Comparison of ENCODE assay signal across 7 mouse cellular contexts in the genomic region with DNA sequence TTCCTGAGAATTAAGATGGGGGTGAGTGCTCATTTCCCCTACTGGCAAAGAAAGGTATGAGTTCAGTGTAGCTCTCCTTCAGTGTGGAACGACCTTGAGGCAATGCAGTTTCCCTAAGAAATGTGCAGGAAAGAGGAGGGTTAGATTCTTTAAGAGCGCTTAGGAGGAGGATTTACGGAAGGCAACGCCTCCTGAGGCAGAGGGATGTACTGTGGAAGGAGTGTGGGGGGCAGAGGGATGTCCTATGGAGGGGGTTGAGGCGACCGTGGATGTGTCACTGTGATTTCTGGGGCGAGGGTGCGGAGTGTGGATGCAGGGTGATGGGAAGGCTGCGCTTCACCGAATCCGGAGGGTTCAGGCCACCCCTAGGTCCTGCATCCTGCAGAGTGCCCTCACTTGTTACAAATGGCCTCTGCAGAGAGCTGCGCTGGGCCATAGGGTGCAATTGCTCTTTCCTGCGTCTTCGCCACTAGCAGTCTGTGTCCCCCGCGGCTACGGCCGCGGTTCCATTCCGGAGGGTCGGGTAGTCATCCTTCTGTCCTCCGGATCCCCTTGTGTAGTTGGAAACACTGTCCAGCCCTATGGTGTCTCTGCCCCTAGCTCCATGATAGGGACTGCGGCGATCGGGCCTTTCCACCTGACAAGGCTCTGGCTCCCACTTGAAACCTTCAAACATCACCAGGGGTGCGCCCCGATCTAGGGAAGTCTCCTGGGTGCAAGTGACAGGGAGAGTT. TPM values are rescaled to one million over a fixed set of nuclear protein-coding genes. Genes with fewer than 3 reads are reported as not detected.
DNase-seq lines count a peak whose midpoint lies in the region; ATAC-seq and TF ChIP-seq lines count a peak whose summit lies in the region.

No protein-coding gene starts in this region.

- no peaks in the 10 kb centered on the region for H3K36me3 ChIP-seq in forebrain, embryonic 14.5 days (ENCODE audit: control insufficient read depth, insufficient read depth, low read length)
- no peaks in the 10 kb centered on the region for H3K36me3 ChIP-seq in limb, embryonic 12.5 days
- H3K36me3 ChIP-seq in small intestine, adult 2 months (ENCODE audit: control insufficient read depth, insufficient read depth, low read length) = no peaks in the 10 kb centered on the region

- peak overlapping the region; percentile 36 for H3K4me3 ChIP-seq in cortical plate, adult 2 months (ENCODE audit: insufficient read depth, low read length)
- peak overlapping the region; percentile 22 for H3K4me3 ChIP-seq in forebrain, embryonic 14.5 days (ENCODE audit: low read depth, low read length)
- peak overlapping the region; percentile 46 for H3K4me3 ChIP-seq in limb, embryonic 12.5 days (replicated peaks)
- H3K4me3 ChIP-seq in small intestine, adult 2 months (ENCODE audit: low read depth, low read length) = peak overlapping the region; percentile 50

- peak overlapping the region; percentile 35 for H3K9ac ChIP-seq in forebrain, embryonic 14.5 days (ENCODE audit: low read length)
- H3K9ac ChIP-seq in limb, embryonic 12.5 days (replicated peaks) = peak overlapping the region; percentile 50; the same call in 1 of the 2 replicates

- WGBS in forebrain, embryonic 14.5 days = 2% methylated on average over 27 of the region's 27 CpGs
- WGBS in limb, embryonic 12.5 days = 3% methylated on average over 27 of the region's 27 CpGs
- WGBS in small intestine, adult 2 months = 9% methylated on average over 27 of the region's 27 CpGs

- no peaks in the 10 kb centered on the region for H3K4me1 ChIP-seq in cortical plate, adult 2 months (ENCODE audit: control insufficient read depth, insufficient read depth, low read length)
- H3K4me1 ChIP-seq in forebrain, embryonic 14.5 days (ENCODE audit: control insufficient read depth, insufficient read depth, low read length) = peaks cover 5% of the 10 kb centered on the region; the same call in 1 of the 2 replicates
- peaks cover 22% of the 10 kb centered on the region for H3K4me1 ChIP-seq in limb, embryonic 12.5 days (replicated peaks)
- no peaks in the 10 kb centered on the region for H3K4me1 ChIP-seq in small intestine, adult 2 months (ENCODE audit: control insufficient read depth, insufficient read depth, insufficient read length, low read length)

- no peaks in the 10 kb centered on the region for H3K9me3 ChIP-seq in forebrain, embryonic 14.5 days (replicated peaks; ENCODE audit: control insufficient read depth, low read length)
- no peaks in the 10 kb centered on the region for H3K9me3 ChIP-seq in limb, embryonic 12.5 days

- TF ChIP-seq CTCF in cortical plate, adult 2 months (IDR thresholded peaks at IDR 0.05; ENCODE audit: extremely low read depth, insufficient read depth, low read length) = peak; percentile 17; the same call in 1 of the 2 replicates
- TF ChIP-seq CTCF in small intestine, adult 2 months (IDR thresholded peaks at IDR 0.05; ENCODE audit: extremely low read depth, insufficient read length, insufficient replicate concordance, low read depth, low read length) = no peak

- TF ChIP-seq POLR2A in cortical plate, adult 2 months (IDR thresholded peaks at IDR 0.05; ENCODE audit: extremely low read depth, insufficient read depth, low read length) = peak; percentile 29; the same call in 1 of the 2 replicates
- TF ChIP-seq POLR2A in small intestine, adult 2 months (IDR thresholded peaks at IDR 0.05; ENCODE audit: low read depth, low read length) = 0 out of 2 replicates have a peak, but pooled peaks have one; percentile 12

- H3K4me2 ChIP-seq in forebrain, embryonic 14.5 days (ENCODE audit: low read length) = peak overlapping the region; percentile 57
- H3K4me2 ChIP-seq in limb, embryonic 12.5 days = peak overlapping the region; percentile 88

- peak; percentile 39 to 54 for DNase-seq in left cerebral cortex, adult 18-20 months (ENCODE audit: low spot score in 2 of 2)
- no peak for DNase-seq in left cerebral cortex, adult 11 months (ENCODE audit: low spot score)
- peak; percentile 3 for DNase-seq in forebrain, embryonic 14.5 days (ENCODE audit: low spot score)
- no peak for DNase-seq in gastrocnemius, adult 18-20 months (ENCODE audit: low spot score)

- peak overlapping the region; percentile 18; the same call in 1 of the 2 replicates for H3K27ac ChIP-seq in cortical plate, adult 2 months (ENCODE audit: insufficient read depth, low read length)
- H3K27ac ChIP-seq in forebrain, embryonic 14.5 days (ENCODE audit: low read depth, low read length) = no peak overlapping the region
- H3K27ac ChIP-seq in limb, embryonic 12.5 days = no peak overlapping the region
- no peak overlapping the region for H3K27ac ChIP-seq in small intestine, adult 2 months (ENCODE audit: insufficient read depth, low read depth, low read length)

- 0 out of 2 replicates have a peak, but pooled peaks have one; percentile 20 for ATAC-seq in forebrain, embryonic 14.5 days
- 0 out of 2 replicates have a peak, but pooled peaks have one; percentile 35 for ATAC-seq in limb, embryonic 12.5 days (ENCODE audit: insufficient number of reproducible peaks, insufficient read depth, low FRiP score, low TSS enrichment, low read depth)

- H3K27me3 ChIP-seq in forebrain, embryonic 14.5 days (replicated peaks; ENCODE audit: control insufficient read depth, insufficient read depth, low read length) = peaks cover 36% of the 10 kb centered on the region
- peaks cover 44% of the 10 kb centered on the region for H3K27me3 ChIP-seq in limb, embryonic 12.5 days
- H3K27me3 ChIP-seq in small intestine, adult 2 months (ENCODE audit: control insufficient read depth, insufficient read depth, low read length) = peaks cover 6% of the 10 kb centered on the region; the same call in 1 of the 2 replicates

RNA-seq across cellular contexts. Expression of a gene that starts 7.5 kb away (rescaled TPM):
- 10 to 100 TPM; 87.0 to 91.4 TPM for total RNA-seq in left cerebral cortex, adult 18-20 months (2021)
- 31.9 and 87.5 TPM in 2 replicates for polyA plus RNA-seq in cortical plate, adult 2 months (2012; rRNA removed)
- polyA plus RNA-seq in forebrain, embryonic 14.5 days (2014; fragmentation: Nextera tagmentation; extraction: Ambion mirVana) = 0.11 and 0.12 TPM in 2 replicates
- 0.28 and 0.49 TPM in 2 replicates for polyA plus RNA-seq in limb, embryonic 12.5 days (2016; fragmentation: Nextera tagmentation; extraction: Ambion mirVana)
- 0.06 and 0.09 TPM in 2 replicates for polyA plus RNA-seq in small intestine, adult 2 months (2012; rRNA removed)
- 100 to 1,000 TPM; 256 to 268 TPM for total RNA-seq in gastrocnemius, adult 18-20 months (2021)

RNA-seq across cellular contexts. Expression of a gene that starts 28.1 kb away (rescaled TPM):
- total RNA-seq in left cerebral cortex, adult 18-20 months (2021) = 100 to 1,000 TPM; 267 to 274 TPM
- polyA plus RNA-seq in cortical plate, adult 2 months (2012; rRNA removed) = 123 TPM in 2 replicates
- 3.0 and 4.1 TPM in 2 replicates for polyA plus RNA-seq in forebrain, embryonic 14.5 days (2014; fragmentation: Nextera tagmentation; extraction: Ambion mirVana)
- 6.4 and 6.9 TPM in 2 replicates for polyA plus RNA-seq in limb, embryonic 12.5 days (2016; fragmentation: Nextera tagmentation; extraction: Ambion mirVana)
- polyA plus RNA-seq in small intestine, adult 2 months (2012; rRNA removed) = 0.27 and 0.98 TPM in 2 replicates
- 1 to 10 TPM; 2.2 to 2.5 TPM for total RNA-seq in gastrocnemius, adult 18-20 months (2021)

RNA-seq across cellular contexts. Expression of a gene that starts 36.1 kb away (rescaled TPM):
- total RNA-seq in left cerebral cortex, adult 18-20 months (2021) = 1 to 10 TPM in 1 of 2 experiments, under 1 TPM in 1; 0.84 to 1.3 TPM
- 1.5 and 1.8 TPM in 2 replicates for polyA plus RNA-seq in cortical plate, adult 2 months (2012; rRNA removed)
- not detected in 2 replicates for polyA plus RNA-seq in forebrain, embryonic 14.5 days (2014; fragmentation: Nextera tagmentation; extraction: Ambion mirVana)
- polyA plus RNA-seq in limb, embryonic 12.5 days (2016; fragmentation: Nextera tagmentation; extraction: Ambion mirVana) = not detected in 2 replicates
- polyA plus RNA-seq in small intestine, adult 2 months (2012; rRNA removed) = 0.10 TPM in 1 of 2 replicates, not detected in the other
- 1 to 10 TPM; 1.2 to 1.7 TPM for total RNA-seq in gastrocnemius, adult 18-20 months (2021)

RNA-seq across cellular contexts. Expression of a gene that starts 58.2 kb away (rescaled TPM):
- total RNA-seq in left cerebral cortex, adult 18-20 months (2021) = under 1 TPM in 1 of 2 experiments, not detected in 1; 0.28 TPM
- 0.13 and 0.25 TPM in 2 replicates for polyA plus RNA-seq in cortical plate, adult 2 months (2012; rRNA removed)
- polyA plus RNA-seq in forebrain, embryonic 14.5 days (2014; fragmentation: Nextera tagmentation; extraction: Ambion mirVana) = not detected in 2 replicates
- polyA plus RNA-seq in limb, embryonic 12.5 days (2016; fragmentation: Nextera tagmentation; extraction: Ambion mirVana) = not detected in 2 replicates
- 65.3 and 108 TPM in 2 replicates for polyA plus RNA-seq in small intestine, adult 2 months (2012; rRNA removed)
- not detected for total RNA-seq in gastrocnemius, adult 18-20 months (2021)

Comparison
In these comparisons a context has a peak if more than half of its experiments do, and no peak if none do; other contexts are left out.
1. DNase-seq: peak in left cerebral cortex, adult 18-20 months (2 of 2) and forebrain, embryonic 14.5 days (single experiment); none in left cerebral cortex, adult 11 months (single experiment) and gastrocnemius, adult 18-20 months (single experiment).
2. RNA of a gene that starts 7.5 kb away (polyA plus RNA-seq): 31.9 to 87.5 TPM in cortical plate, adult 2 months; 0.28 to 0.49 TPM in limb, embryonic 12.5 days, 0.11 to 0.12 TPM in forebrain, embryonic 14.5 days and 0.06 to 0.09 TPM in small intestine, adult 2 months; every median in the first group is over 10 times any median in the second.
3. RNA of a gene that starts 28.1 kb away (polyA plus RNA-seq): 123 TPM in cortical plate, adult 2 months; 6.4 to 6.9 TPM in limb, embryonic 12.5 days, 3.0 to 4.1 TPM in forebrain, embryonic 14.5 days and 0.27 to 0.98 TPM in small intestine, adult 2 months; every median in the first group is over 10 times any median in the second.
4. Peak in every context shown above with its lines, with median percentiles within 50 percentile points of each other: H3K4me3 ChIP-seq.